Mouse (Mus musculus) forebrain, postnatal 0 days (tissue): ENCODE measurements at regions not wholly inside any gene's neighbourhood (a gene's known extent, or its start where the extent isn't known, plus 50 kb on each side); places are given as distances from the start of the nearest gene placed in this dataset.

Experiments
- ATAC-seq: fragments of 200-750 bp; cut with Nextera tagmentation; 2 replicates; pipeline ENCODE4 v1.8.0; 2017; ENCODE audit warnings: mild to moderate bottlenecking, moderate library complexity
- DNase-seq: peaks from one replicate; pipeline ENCODE4 v3.0.0-alpha.2; 2015
- H3K27ac ChIP-seq: fragments of 300-500 bp; sonication (generic); 2 replicates; pipeline ENCODE4 v1.5.1; 2014; ENCODE audit warnings: low read depth, mild to moderate bottlenecking, antibody characterized with exemption, low read length, moderate library complexity, mixed read lengths
- H3K27me3 ChIP-seq: fragments of 300-500 bp; sonication (generic); 2 replicates; pipeline ENCODE4 v1.6.1; 2014; ENCODE audit warnings: mild to moderate bottlenecking, low read length, mixed read lengths; ENCODE audit not compliant: insufficient read depth
- H3K36me3 ChIP-seq: fragments of 300-500 bp; sonication (generic); 2 replicates; pipeline ENCODE4 v1.6.1; 2014; ENCODE audit warnings: mild to moderate bottlenecking, moderate library complexity; ENCODE audit not compliant: insufficient read depth
- H3K4me1 ChIP-seq: fragments of 300-500 bp; sonication (generic); 2 replicates; pipeline ENCODE4 v1.6.1; 2014; ENCODE audit warnings: antibody characterized with exemption; ENCODE audit not compliant: insufficient read depth
- H3K4me2 ChIP-seq: fragments of 300-500 bp; sonication (generic); 2 replicates; pipeline ENCODE4 v1.6.1; 2014; ENCODE audit warnings: low read depth, mild to moderate bottlenecking, moderate library complexity
- H3K4me3 ChIP-seq: fragments of 300-500 bp; sonication (generic); 2 replicates; pipeline ENCODE4 v1.5.1; 2014; ENCODE audit warnings: low read depth, low read length, mixed read lengths
- H3K9ac ChIP-seq: fragments of 300-500 bp; sonication (generic); 2 replicates; pipeline ENCODE4 v1.6.1; 2014; ENCODE audit warnings: mild to moderate bottlenecking
- H3K9me3 ChIP-seq: fragments of 300-500 bp; sonication (generic); 2 replicates; pipeline ENCODE4 v1.6.1; 2016; ENCODE audit warnings: low read length
- CTCF ChIP-seq: sonication (generic); IDR thresholded peaks from 2 replicates; pipeline ENCODE4 v1.5.1; 2016; ENCODE audit warnings: antibody characterized with exemption, control low read depth, low read depth
- WGBS: fragments of 180-500 bp; shearing (Covaris S2); extraction: QIAGEN DNeasy Blood & Tissue Kit; methylation state at CpG from one replicate; pipeline ENCODE4 v1.1.7; 2014; 5-methylcytosine and 5-hydroxymethylcytosine counted together

DNA sequence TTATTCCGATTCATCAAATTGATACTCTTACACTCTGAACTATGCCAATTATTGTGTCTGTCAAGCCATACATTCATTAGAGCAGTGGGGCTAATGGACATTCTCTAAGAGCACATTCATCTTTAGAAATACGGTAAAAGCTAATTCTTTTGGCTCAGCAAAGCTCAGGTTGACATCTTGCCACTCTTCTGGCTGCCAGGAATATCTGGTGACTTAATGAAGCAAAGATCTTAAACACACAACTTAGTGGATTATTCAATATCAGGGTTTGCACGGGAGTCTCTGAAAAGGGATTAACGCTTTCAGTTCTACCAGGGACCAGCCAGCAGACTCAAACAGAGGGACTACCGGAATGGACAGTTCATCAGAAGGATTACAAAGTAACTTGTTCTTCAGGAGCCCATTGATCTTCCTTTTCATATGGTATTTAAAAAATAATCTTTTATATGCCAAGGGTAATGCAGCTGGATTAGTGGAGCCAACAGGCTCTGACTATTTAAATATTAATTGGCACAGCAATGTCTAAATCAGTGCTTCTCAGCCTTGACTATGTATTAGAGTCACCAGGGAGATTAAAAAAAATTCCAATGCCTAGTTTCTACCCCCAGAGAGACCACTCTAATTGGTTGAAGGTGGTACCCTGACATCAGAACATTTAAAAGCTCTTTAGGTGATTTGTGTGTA, 102.9 kb upstream of the Cdh6 start:
- DNase-seq: no peak

GRCm38 (mm10) chr15:13275326-13275725, 101.9 kb upstream of the Cdh6 start:
- 25% methylated on average over 5 of the region's 5 CpGs for WGBS
- no peak for DNase-seq
- TF ChIP-seq CTCF: no peak
- Histone ChIP-seq H3K9me3 (no peaks in the 10 kb centered on the region), H3K27ac (no peak overlapping the region), H3K4me1 (no peaks in the 10 kb centered on the region; the same call in 1 of the 2 replicates), H3K27me3 (no peaks in the 10 kb centered on the region), H3K9ac (no peak overlapping the region), H3K36me3 (no peaks in the 10 kb centered on the region), H3K4me3 (no peak overlapping the region), H3K4me2 (no peak overlapping the region)
- no peak for ATAC-seq

More for the DNA sequence above, 102.9 kb upstream of the Cdh6 start:
- Histone ChIP-seq H3K27ac (no peak overlapping the region), H3K4me2 (no peak overlapping the region), H3K36me3 (no peaks in the 10 kb centered on the region), H3K4me1 (no peaks in the 10 kb centered on the region; the same call in 1 of the 2 replicates), H3K4me3 (no peak overlapping the region), H3K9ac (no peak overlapping the region), H3K9me3 (no peaks in the 10 kb centered on the region), H3K27me3 (no peaks in the 10 kb centered on the region)
- TF ChIP-seq CTCF: no peak
- ATAC-seq: no peak
- 20% methylated on average over 5 of the region's 5 CpGs for WGBS

DNA sequence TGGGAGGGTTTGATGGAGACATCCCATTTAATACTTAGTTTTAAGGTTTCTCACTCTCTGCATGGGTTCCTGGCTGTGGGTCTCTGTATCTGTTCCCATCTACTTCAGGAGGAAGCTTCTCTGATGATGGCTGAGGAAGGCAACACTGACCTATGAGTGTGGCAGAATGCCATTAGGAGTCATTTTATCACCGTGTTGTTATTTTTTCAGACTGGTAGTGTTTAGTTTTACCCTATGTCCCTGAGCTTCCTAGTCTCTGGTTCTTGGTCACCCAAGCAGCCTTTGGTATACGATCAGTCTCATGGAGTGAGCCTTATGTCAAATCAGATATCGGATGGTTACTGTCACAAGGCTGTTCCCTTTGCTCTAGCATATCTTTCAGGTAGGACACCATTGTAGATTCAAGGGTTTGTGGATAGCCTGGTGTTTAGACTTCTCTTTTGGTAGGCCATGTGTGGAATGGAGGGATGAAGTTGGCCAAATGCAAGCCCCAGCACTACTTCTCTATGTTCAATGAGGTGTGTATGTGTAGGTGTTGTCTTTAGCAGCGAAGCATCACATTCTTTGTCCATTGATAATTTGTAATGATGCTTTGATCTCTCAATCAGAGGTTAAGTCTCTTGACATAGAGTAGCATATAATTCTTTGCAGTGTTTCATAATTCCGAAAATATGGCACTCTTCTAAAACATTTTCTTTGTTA, 101.0 kb upstream of the Cdh6 start:
- ATAC-seq (no peak), DNase-seq (no peak)
- WGBS: 95% methylated on average over 5 of the region's 5 CpGs
- Histone ChIP-seq H3K4me3 (no peak overlapping the region), H3K4me2 (no peak overlapping the region), H3K9ac (no peak overlapping the region), H3K9me3 (no peaks in the 10 kb centered on the region), H3K27me3 (no peaks in the 10 kb centered on the region), H3K4me1 (no peaks in the 10 kb centered on the region; the same call in 1 of the 2 replicates), H3K27ac (no peak overlapping the region), H3K36me3 (no peaks in the 10 kb centered on the region)
- TF ChIP-seq CTCF: no peak

GRCm38 (mm10) chr15:13246053-13246696, 72.7 kb upstream of the Cdh6 start:
- 92% methylated on average over 11 of the region's 11 CpGs for WGBS
- H3K27me3 ChIP-seq: no peaks in the 10 kb centered on the region
- no peak overlapping the region for H3K4me2 ChIP-seq
- H3K9ac ChIP-seq: no peak overlapping the region
- no peaks in the 10 kb centered on the region for H3K9me3 ChIP-seq
- no peaks in the 10 kb centered on the region for H3K36me3 ChIP-seq
- ATAC-seq (no peak), DNase-seq (no peak)
- no peak for TF ChIP-seq CTCF
- H3K27ac ChIP-seq: no peak overlapping the region
- H3K4me1 ChIP-seq: no peaks in the 10 kb centered on the region
- H3K4me3 ChIP-seq: no peak overlapping the region

- no peak for ATAC-seq
- H3K4me1 ChIP-seq: no peaks in the 10 kb centered on the region
Observed at GRCm38 (mm10) chr15:13244306-13244705, 70.8 kb upstream of the Cdh6 start.

GRCm38 (mm10) chr15:13243561-13243960, 70.1 kb upstream of the Cdh6 start:
- no peak overlapping the region for H3K9ac ChIP-seq
- no peak overlapping the region for H3K27ac ChIP-seq
- no peaks in the 10 kb centered on the region for H3K36me3 ChIP-seq
- H3K4me1 ChIP-seq: no peaks in the 10 kb centered on the region
- TF ChIP-seq CTCF: no peak
- H3K4me3 ChIP-seq: no peak overlapping the region
- no peak overlapping the region for H3K4me2 ChIP-seq
- 85% methylated on average over 4 of the region's 4 CpGs for whole genome bisulfite sequencing
- ATAC-seq (no peak), DNase-seq (no peak)
- no peaks in the 10 kb centered on the region for H3K27me3 ChIP-seq
- no peaks in the 10 kb centered on the region for H3K9me3 ChIP-seq

More at GRCm38 (mm10) chr15:13244306-13244705, 70.8 kb upstream of the Cdh6 start:
- no peak for DNase-seq
- no peak overlapping the region for H3K27ac ChIP-seq
- H3K4me3 ChIP-seq: no peak overlapping the region
- H3K36me3 ChIP-seq: no peaks in the 10 kb centered on the region
- 75% methylated on average over 14 of the region's 14 CpGs for WGBS
- no peak overlapping the region for H3K4me2 ChIP-seq
- no peak for TF ChIP-seq CTCF
- H3K9me3 ChIP-seq: no peaks in the 10 kb centered on the region
- no peak overlapping the region for H3K9ac ChIP-seq
- H3K27me3 ChIP-seq: no peaks in the 10 kb centered on the region

DNA sequence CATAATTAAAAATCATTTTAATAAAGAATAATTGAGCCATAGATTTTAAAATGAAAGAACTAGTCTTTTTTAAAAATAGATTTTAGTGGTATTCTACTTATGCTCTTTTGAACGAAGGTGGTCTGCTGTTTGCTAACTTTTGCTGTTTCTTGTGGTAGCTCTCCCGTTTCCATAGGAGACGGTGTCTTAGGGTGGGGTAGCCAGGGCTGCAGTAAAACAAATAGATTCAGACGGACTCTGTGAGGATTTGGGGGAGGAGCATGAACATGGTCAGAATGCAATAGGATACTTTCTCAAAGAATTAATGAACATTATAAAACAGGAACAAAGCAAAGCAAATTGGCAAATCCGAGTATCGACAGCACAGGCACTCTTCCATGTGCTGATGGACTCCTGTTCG, 67.5 kb upstream of the Cdh6 start:
- no peak for ATAC-seq
- TF ChIP-seq CTCF: no peak

More for the DNA sequence above, 67.5 kb upstream of the Cdh6 start:
- no peak for DNase-seq
- no peaks in the 10 kb centered on the region for H3K27me3 ChIP-seq
- H3K4me3 ChIP-seq: no peak overlapping the region
- no peak overlapping the region for H3K9ac ChIP-seq
- H3K27ac ChIP-seq: no peak overlapping the region
- no peaks in the 10 kb centered on the region for H3K9me3 ChIP-seq
- no peak overlapping the region for H3K4me2 ChIP-seq
- WGBS: 53% methylated on average over 7 of the region's 7 CpGs
- no peaks in the 10 kb centered on the region for H3K36me3 ChIP-seq
- H3K4me1 ChIP-seq: no peaks in the 10 kb centered on the region
